Mouse (Mus musculus): ENCODE measurements around the gene Cdca8.

DNA sequence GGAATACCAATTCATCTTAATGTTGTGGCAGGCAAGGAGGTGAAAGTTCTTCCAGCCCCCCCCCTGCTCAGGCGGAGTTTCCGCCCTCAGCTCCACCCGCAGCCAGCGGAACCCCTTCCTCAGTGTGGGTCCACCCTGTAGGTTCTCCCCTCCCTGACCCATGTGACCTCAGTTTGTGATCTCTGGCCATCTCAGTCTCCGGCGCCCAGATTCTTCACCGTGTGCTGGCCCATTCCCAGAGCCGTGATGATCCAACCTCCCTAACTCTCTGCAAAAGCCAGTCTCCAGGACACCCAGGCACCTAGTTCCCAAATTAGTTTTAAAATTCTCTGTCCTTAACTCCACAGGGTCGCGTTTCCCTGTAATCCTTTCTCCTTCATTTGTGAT is 48.6 kb upstream of the Cdca8 start:
- TF ChIP-seq CTCF (IDR thresholded peaks at IDR 0.05; ENCODE audit: low read depth): no peak
- TF ChIP-seq EP300 (IDR thresholded peaks at IDR 0.05; ENCODE audit: low read depth): no peak

Measured in heart, postnatal 0 days (tissue).